In the genomic region with DNA sequence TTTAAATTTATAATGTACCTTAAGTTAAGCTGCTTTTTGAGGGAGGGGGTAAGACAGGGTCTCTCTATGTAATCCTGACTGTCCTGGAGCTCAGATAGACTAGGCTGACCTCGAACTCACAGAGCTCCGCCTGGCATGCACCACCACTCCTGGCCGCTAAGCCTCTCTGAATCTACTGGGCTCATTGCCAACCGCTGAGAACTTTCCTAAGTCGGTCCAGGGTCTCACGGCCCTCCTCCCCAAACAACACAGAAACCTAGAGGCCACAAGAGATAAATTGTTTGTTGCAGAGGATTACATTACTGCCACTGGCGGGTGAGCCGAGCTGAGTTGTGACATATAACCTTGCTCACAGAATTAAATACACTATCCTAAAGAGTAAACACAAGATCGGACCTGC, we compare ENCODE assay signal across 10 mouse cellular contexts. TPM values are rescaled to one million over a fixed set of nuclear protein-coding genes. Genes with fewer than 3 reads are reported as not detected.
A peak's percentile ranks its signal among the peaks of the same experiment; 100 is the strongest.
DNase-seq lines count a peak whose midpoint lies in the region; ATAC-seq and TF ChIP-seq lines count a peak whose summit lies in the region.
"Had no signal": no experiment of that assay in that cellular context is flagged by ENCODE, and none has a peak within 500 bp of the region (broad histone marks: within the 10 kb centered on the region; RNA-seq: fewer than 3 reads in every experiment).

No protein-coding gene starts in this region.

- no peaks in the 10 kb centered on the region for H3K36me3 ChIP-seq in lung, embryonic 14.5 days (ENCODE audit: insufficient read depth)
- H3K36me3 ChIP-seq: G1E had no signal

- peak; percentile 32 to 46 for DNase-seq in layer of hippocampus, postnatal 10 days (ENCODE audit: low spot score in 2 of 2)
- DNase-seq in layer of hippocampus, adult 11-12 months (ENCODE audit: low spot score) = no peak
- DNase-seq in cerebellum, adult 9-10 months = peak; percentile 59
- DNase-seq in gastrocnemius, postnatal 14 days = peak; percentile 43
- peak; percentile 54 for DNase-seq in kidney, adult 18-20 months
- peak; percentile 83 for DNase-seq in lung, embryonic 14.5 days
- DNase-seq in ovary, postnatal 14 days (ENCODE audit: low spot score) = peak; percentile 40

- intact Hi-C loops in gastrocnemius, postnatal 14 days (cut with DNase I; ENCODE audit: low total_unique reads) = no loop called here

- TF ChIP-seq CTCF in lung, embryonic 14.5 days (IDR thresholded peaks at IDR 0.05; ENCODE audit: low read depth) = peak; percentile 56

- H3K27me3 ChIP-seq in lung, embryonic 14.5 days (ENCODE audit: insufficient read depth, low read length) = no peaks in the 10 kb centered on the region

- no peaks in the 10 kb centered on the region for H3K4me1 ChIP-seq in lung, embryonic 14.5 days (ENCODE audit: insufficient read depth)

- no peak overlapping the region for H3K27ac ChIP-seq in lung, embryonic 14.5 days (ENCODE audit: low read depth)

- no peaks in the 10 kb centered on the region for H3K9me3 ChIP-seq in lung, embryonic 14.5 days (ENCODE audit: low read depth, low read length)

- H3K4me2 ChIP-seq in lung, embryonic 14.5 days = peak overlapping the region; percentile 90

- H3K9ac ChIP-seq in lung, embryonic 14.5 days = no peak overlapping the region

- 9% methylated on average over 9 of the region's 9 CpGs for WGBS in lung, embryonic 14.5 days

- peak overlapping the region; percentile 60 for H3K4me3 ChIP-seq in lung, embryonic 14.5 days (ENCODE audit: low read depth, low read length)

- ATAC-seq in lung, embryonic 14.5 days (ENCODE audit: insufficient read depth) = no peak; the same call in 1 of the 2 replicates
- no peak for ATAC-seq in frontal cortex, adult (ENCODE audit: low TSS enrichment)

RNA-seq across cellular contexts. Expression of gene Pm20d2, which starts 1.4 kb away (rescaled TPM):
- 10 to 100 TPM; 10.6 to 11.1 TPM for total RNA-seq in layer of hippocampus, postnatal 10 days (2021)
- 10 to 100 TPM; 29.0 to 29.6 TPM for total RNA-seq in gastrocnemius, postnatal 14 days (2021)
- 0.70 and 0.99 TPM in 2 replicates for polyA plus RNA-seq in lung, embryonic 14.5 days (2014; fragmentation: Nextera tagmentation; extraction: Ambion mirVana)
- total RNA-seq: G1E had no signal
- polyA plus RNA-seq: G1E had no signal

RNA-seq across cellular contexts. Expression of gene Srsf12, which starts 20.6 kb away (rescaled TPM):
- 10 to 100 TPM; 38.3 to 39.8 TPM for total RNA-seq in layer of hippocampus, postnatal 10 days (2021)
- total RNA-seq in gastrocnemius, postnatal 14 days (2021) = not detected
- 3.4 and 3.6 TPM in 2 replicates for polyA plus RNA-seq in lung, embryonic 14.5 days (2014; fragmentation: Nextera tagmentation; extraction: Ambion mirVana)
- total RNA-seq: gastrocnemius, postnatal 36 days had no signal
- polyA plus RNA-seq: G1E had no signal

RNA-seq across cellular contexts. Expression of gene Gabrr1, which starts 55.8 kb away (rescaled TPM):
- total RNA-seq in layer of hippocampus, postnatal 10 days (2021) = under 1 TPM; 0.25 to 0.42 TPM
- not detected for total RNA-seq in gastrocnemius, postnatal 14 days (2021)
- not detected in 2 replicates for polyA plus RNA-seq in lung, embryonic 14.5 days (2014; fragmentation: Nextera tagmentation; extraction: Ambion mirVana)
- total RNA-seq: gastrocnemius, postnatal 36 days had no signal
- polyA plus RNA-seq: G1E had no signal

Comparison
In these comparisons a context has a peak if more than half of its experiments do, and no peak if none do; other contexts are left out.
1. RNA of gene Srsf12, which starts 20.6 kb away (total RNA-seq): 38.3 to 39.8 TPM in layer of hippocampus, postnatal 10 days; not detected in gastrocnemius, postnatal 14 days; every median in the first group is over 10 times any median in the second.